Mouse (Mus musculus) left cerebral cortex, adult 18-20 months (tissue): ENCODE measurements around the gene Hist2h3b. TPM values are rescaled to one million over a fixed set of nuclear protein-coding genes. Genes with fewer than 3 reads are reported as not detected.

Experiments
- DNase-seq, 2 experiments: peaks; one replicate each; pipeline ENCODE4 v3.0.0; 2021 to 2022; ENCODE audit warnings: low spot score in 2 of 2, mixed read lengths in 1 of 2
- microRNA-seq, 2 experiments: library from miRNA; unstranded; fragments of <30 nt; microRNA quantifications; one replicate each; pipeline ENCODE4 v1.2.0; 2021
- total RNA-seq, 2 experiments: library from RNA; stranded (reverse); gene quantifications; 2 replicates each; pipeline ENCODE4 v1.2.3; 2021

Hist2h3b gene
- total RNA-seq, 2 experiments from 2014 or later: 51.9 to 52.0 TPM

- DNase-seq: no peak
Observed at GRCm38 (mm10) chr3:96293787-96294186, 25.3 kb downstream of the Hist2h3b start, which contains the start of gene Fcgr1. TSS of gene Fcgr1 (minus strand) at chr3:96293969.

- DNase-seq: no peak
Observed at GRCm38 (mm10) chr3:96298360-96298759, 29.9 kb downstream of the Hist2h3b start.

- DNase-seq: no peak
Observed at GRCm38 (mm10) chr3:96299562-96299961, 31.1 kb downstream of the Hist2h3b start.

GRCm38 (mm10) chr3:96300706-96301529, 32.5 kb downstream of the Hist2h3b start:
- DNase-seq: no peak

GRCm38 (mm10) chr3:96302076-96302475, 33.6 kb downstream of the Hist2h3b start:
- no peak for DNase-seq

DNA sequence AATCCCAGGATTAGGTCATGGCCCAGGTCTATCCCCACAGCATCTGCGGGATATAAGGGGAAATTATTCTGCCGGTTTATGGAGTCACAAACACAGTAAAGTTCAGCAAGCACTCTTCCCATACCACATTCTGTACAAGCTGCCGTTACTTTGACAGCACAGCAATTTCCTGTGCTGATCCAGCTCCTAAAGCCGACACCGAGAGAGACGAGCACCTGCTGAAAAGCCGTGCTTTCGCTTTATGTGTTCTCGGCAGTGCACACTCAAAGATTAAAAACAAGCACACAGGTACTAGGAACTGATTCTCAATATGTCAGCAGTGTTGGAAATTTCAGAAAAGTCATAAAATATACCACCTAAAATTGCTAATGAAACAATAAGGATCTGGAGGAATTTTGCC, 38.1 kb downstream of the Hist2h3b start:
- DNase-seq: no peak

DNA sequence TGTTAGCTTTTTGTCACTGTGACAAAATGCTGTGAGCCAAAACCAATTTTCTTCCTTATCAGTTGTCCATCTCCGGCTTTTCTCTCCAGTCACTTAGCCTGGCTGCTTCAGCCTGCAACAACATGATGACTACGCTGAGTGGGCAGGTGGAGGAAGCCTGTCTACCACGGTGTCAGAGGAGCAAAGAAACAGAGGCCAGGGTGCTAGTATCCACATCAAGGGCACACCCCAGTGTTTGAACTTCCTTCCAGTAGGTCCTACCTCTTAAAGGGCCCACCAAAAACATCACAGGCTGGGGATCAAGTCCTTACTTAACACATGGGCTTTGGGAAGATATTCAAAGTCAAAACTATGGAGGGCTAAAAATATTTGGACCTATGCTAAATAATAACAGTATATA, 41.0 kb downstream of the Hist2h3b start:
- DNase-seq: no peak

DNA sequence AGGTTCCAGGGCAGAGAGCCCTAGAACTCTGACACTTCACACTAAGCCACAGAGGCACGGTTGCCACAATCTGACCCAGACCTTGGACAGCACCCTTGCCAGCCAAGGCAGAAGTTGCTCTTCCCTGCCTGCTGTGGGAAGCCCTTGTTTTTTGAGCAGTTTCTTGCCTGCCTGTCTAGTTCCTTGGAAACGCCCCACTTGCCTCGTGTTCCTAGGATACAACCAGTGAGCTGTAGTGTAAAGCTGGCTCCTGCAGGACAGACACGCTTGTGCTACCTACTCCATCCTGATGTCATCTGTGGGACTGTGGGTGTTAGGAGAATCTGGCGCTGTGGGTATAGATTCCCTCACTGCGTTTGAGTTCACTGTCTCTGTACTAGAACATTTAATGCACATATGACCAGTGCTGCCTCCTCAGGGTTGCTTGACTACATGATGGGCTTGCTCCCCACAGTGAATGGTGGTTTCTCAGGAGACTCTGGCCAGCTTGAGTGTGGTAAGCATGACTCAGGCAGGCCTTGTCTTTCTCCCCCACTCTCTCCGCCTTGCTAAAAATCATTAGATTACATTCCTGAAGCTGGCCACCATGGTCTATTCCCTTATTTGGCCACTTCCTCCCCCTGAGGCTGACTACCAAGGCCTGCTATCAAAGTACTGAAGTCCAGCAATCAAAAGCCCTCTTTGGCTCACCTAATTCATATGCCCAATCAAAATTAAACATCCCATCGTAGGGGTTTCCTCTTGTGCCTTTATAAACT, 44.1 kb downstream of the Hist2h3b start:
- DNase-seq: no peak

Small RNA genes lying within 50 kb of the gene (microRNA-seq; reads per million reads assigned to microRNA genes)
- gene Gm44492 (0 reads per million in 2 experiments), gene Gm47311 (0 reads per million in 2 experiments), gene Gm47313 (0 reads per million in 2 experiments)

Other genes with a start within 250 kb of the Hist2h3b start
- 10 to 100 TPM; 46.4 to 46.7 TPM for gene Vps45, start 210.2 kb upstream of the Hist2h3b start, total RNA-seq
- 10 to 100 TPM; 37.0 to 38.1 TPM for gene Otud7b, start 164.1 kb upstream of the Hist2h3b start, total RNA-seq
- 1 to 10 TPM; 6.9 to 8.5 TPM for gene Mtmr11, start 106.7 kb upstream of the Hist2h3b start, total RNA-seq
- gene Sf3b4, start 96.3 kb upstream of the Hist2h3b start, total RNA-seq: 10 to 100 TPM; 48.6 to 50.3 TPM
- 100 to 1,000 TPM; 429 to 445 TPM for gene Sv2a, start 87.5 kb upstream of the Hist2h3b start, total RNA-seq
- gene Bola1, start 48.9 kb upstream of the Hist2h3b start, total RNA-seq: 10 to 100 TPM; 12.3 to 16.2 TPM
- 10 to 100 TPM; 16.5 to 17.3 TPM for gene Hist2h2ab, start 48.8 kb upstream of the Hist2h3b start, total RNA-seq
- gene Hist2h2ac, start 47.8 kb upstream of the Hist2h3b start, total RNA-seq: 10 to 100 TPM; 30.9 to 38.1 TPM
- gene Hist2h2be, start 47.5 kb upstream of the Hist2h3b start, total RNA-seq: 1 to 10 TPM; 5.3 to 6.8 TPM
- 1 to 10 TPM; 3.8 to 4.1 TPM for gene Hist2h3c2, start 29.5 kb upstream of the Hist2h3b start, total RNA-seq
- gene Hist2h2aa2, start 28.4 kb upstream of the Hist2h3b start, total RNA-seq: 100 to 1,000 TPM; 239 to 244 TPM
- gene Hist2h2aa1, start 23.2 kb upstream of the Hist2h3b start, total RNA-seq: 1 to 10 TPM in 1 of 2 experiments, not detected in 1; 2.9 TPM
- not detected for gene Hist2h3c1, start 22.0 kb upstream of the Hist2h3b start, total RNA-seq
- 10 to 100 TPM; 36.9 to 40.6 TPM for gene Hist2h4, start 5.3 kb upstream of the Hist2h3b start, total RNA-seq
- 100 to 1,000 TPM; 210 to 215 TPM for gene Hist2h2bb, start 1.1 kb downstream of the Hist2h3b start, total RNA-seq
- 1 to 10 TPM; 2.6 to 2.8 TPM for gene Fcgr1, start 25.3 kb downstream of the Hist2h3b start, total RNA-seq
- not detected for gene BC107364, start 183.7 kb downstream of the Hist2h3b start, total RNA-seq